Mouse (Mus musculus) spleen, adult 2 months (tissue): ENCODE data around the gene Dnah1. TPM values are rescaled to one million over a fixed set of nuclear protein-coding genes. Genes with fewer than 3 reads are reported as not detected.

ENCODE experiments used
- DNase-seq, 2 experiments: peaks; one replicate each; pipeline versions ENCODE4 v3.0.0 to v3.0.0-alpha.2; 2012 to 2021; ENCODE audit warnings: low spot score in 2 of 2, low read depth in 1 of 2
- H3K27ac ChIP-seq: fragments of 200-500 bp; 2 replicates; pipeline ENCODE4 v1.5.1; 2012; ENCODE audit warnings: low read length, inconsistent platforms; ENCODE audit not compliant: insufficient read depth
- H3K27me3 ChIP-seq: fragments of 200-500 bp; 2 replicates; pipeline ENCODE4 v1.6.1; 2012; ENCODE audit warnings: mild to moderate bottlenecking, moderate library complexity, low read length, inconsistent platforms; ENCODE audit not compliant: control insufficient read depth, insufficient read depth
- H3K36me3 ChIP-seq: fragments of 200-500 bp; 2 replicates; pipeline ENCODE4 v1.6.1; 2012; ENCODE audit warnings: mild to moderate bottlenecking, low read length, inconsistent platforms; ENCODE audit not compliant: control insufficient read depth, insufficient read depth
- H3K4me1 ChIP-seq: fragments of 200-500 bp; 2 replicates; pipeline ENCODE4 v1.6.1; 2011; ENCODE audit warnings: inconsistent platforms; ENCODE audit not compliant: control insufficient read depth, insufficient read depth, insufficient read length
- H3K4me3 ChIP-seq: fragments of 200-500 bp; 2 replicates; pipeline ENCODE4 v1.5.1; 2011; ENCODE audit warnings: mild to moderate bottlenecking, inconsistent platforms; ENCODE audit not compliant: insufficient read depth, insufficient read length; ENCODE audit errors: extremely low read depth
- CTCF ChIP-seq: fragments of 200-500 bp; IDR thresholded peaks from 2 replicates; pipeline ENCODE4 v1.5.1; 2011; ENCODE audit warnings: mild to moderate bottlenecking, inconsistent platforms; ENCODE audit not compliant: insufficient read depth, insufficient read length, insufficient replicate concordance; ENCODE audit errors: extremely low read depth
- POLR2A ChIP-seq: fragments of 200-500 bp; IDR thresholded peaks from 2 replicates; pipeline ENCODE4 v1.6.1; 2011; ENCODE audit warnings: low read depth, low read length, inconsistent platforms
- WGBS: fragments of 180-500 bp; shearing (Covaris S2); methylation state at CpG from one replicate; pipeline ENCODE4 v1.1.7; 2018; 5-methylcytosine and 5-hydroxymethylcytosine counted together
- polyA plus RNA-seq: library from polyadenylated mRNA; depleted of rRNA; stranded (reverse); fragments of >200 nt; gene quantifications from 2 replicates; pipeline ENCODE4 v1.2.3, GENCODE M21; 2012

Dnah1 gene
- polyA plus RNA-seq, 1 experiment = 0.30 TPM

DNA sequence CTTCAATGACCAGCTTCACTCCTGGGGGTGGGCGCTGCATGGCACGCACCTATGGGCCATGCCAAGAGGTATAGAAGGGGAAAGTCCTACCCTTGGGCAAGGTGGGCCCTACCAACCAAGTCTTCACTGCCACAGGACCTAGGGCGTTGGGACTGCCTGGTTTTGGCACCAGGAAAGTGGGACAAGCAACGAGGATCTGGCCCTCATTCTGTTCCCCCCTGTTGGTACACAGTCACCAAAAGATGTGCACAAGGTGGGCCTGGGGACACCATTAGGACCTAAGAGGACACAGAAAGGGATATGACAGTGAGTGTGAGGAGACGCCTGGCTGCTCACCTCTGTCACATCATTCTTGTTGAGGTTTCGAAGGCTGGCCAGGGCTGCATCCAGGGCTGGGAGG is 52.6 kb downstream of the Dnah1 start:
- Histone ChIP-seq H3K4me3 (no peak overlapping the region), H3K27me3 (no peaks in the 10 kb centered on the region), H3K4me1 (no peaks in the 10 kb centered on the region), H3K27ac (no peak overlapping the region), H3K36me3 (no peaks in the 10 kb centered on the region)
- 88% methylated on average over 6 of the region's 6 CpGs for WGBS
- no peak for DNase-seq
- TF ChIP-seq CTCF = no peak
- TF ChIP-seq POLR2A = no peak

DNA sequence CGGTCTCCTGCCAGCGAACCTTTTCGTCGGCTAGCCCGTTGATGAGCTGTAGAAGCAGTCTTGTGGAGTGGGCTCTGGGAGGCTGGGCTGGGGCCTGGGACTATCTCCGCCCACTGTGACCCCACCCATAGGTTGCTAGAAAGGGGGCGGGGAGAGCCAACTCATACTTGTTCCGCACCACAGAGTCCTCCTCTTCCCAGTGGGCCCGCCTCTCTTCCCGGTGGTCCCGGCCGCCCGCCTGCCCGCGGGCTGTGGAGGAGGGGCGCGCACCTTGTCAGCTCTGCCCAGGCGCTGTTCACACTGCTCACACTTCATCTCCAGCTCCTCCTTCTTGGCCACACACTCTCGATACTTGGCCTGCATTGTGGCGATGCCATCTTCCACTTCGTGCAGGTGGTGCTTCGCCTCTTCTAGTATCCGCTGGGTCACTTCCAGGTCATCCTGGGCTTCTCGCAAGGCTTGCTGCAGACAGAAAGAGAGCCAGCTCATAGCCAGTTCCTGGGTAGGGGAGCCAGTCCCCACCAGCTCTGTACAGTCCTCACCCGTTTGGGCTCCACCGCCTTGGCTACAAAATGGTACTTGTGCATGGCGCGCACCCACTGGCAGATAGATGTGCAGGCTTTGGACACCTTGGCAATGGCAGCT is 54.1 kb downstream of the Dnah1 start:
- DNase-seq = no peak
- WGBS = 32% methylated on average over 28 of the region's 28 CpGs
- H3K36me3 ChIP-seq = no peaks in the 10 kb centered on the region
- TF ChIP-seq CTCF (no peak), POLR2A (no peak)
- H3K4me1 ChIP-seq = no peaks in the 10 kb centered on the region
- H3K27me3 ChIP-seq = no peaks in the 10 kb centered on the region
- H3K27ac ChIP-seq = no peak overlapping the region
- H3K4me3 ChIP-seq = no peak overlapping the region

DNA sequence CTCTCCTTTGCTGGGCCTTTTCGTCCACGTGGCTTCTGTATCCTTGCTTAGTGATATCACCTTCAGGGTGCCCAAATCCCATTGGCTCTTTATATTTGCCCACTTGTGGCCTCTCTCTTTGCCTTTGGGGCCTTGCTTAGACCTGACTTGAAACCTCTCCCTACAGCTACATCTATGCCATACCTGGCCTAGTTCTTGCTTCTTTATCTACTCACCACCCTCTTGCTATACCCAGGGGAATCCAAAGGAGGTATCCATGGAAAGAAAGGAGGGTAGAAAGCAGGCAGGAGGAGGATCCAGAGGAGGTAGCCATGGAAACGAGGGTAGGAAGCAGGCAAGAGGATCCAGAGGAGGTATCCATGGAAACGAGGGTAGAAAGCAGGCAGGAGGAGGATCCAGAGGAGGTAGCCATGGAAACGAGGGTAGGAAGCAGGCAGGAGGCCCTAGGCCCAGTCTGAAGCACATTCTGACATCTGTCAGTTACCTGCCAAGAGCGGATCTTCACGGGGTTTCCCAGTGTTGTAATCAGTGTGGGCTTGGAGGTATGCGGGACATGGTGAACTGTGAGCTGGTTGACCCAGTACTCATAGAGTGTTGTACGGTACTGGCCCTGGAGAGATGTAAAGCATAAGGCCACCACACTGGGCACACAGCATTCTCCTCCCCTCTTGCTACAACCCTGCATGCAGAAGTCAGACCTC is 55.2 kb downstream of the Dnah1 start:
- Histone ChIP-seq H3K36me3 (no peaks in the 10 kb centered on the region), H3K4me3 (no peak overlapping the region), H3K4me1 (no peaks in the 10 kb centered on the region), H3K27me3 (no peaks in the 10 kb centered on the region), H3K27ac (no peak overlapping the region)
- 83% methylated on average over 9 of the region's 9 CpGs for WGBS
- no peak for DNase-seq
- TF ChIP-seq CTCF (no peak), POLR2A (no peak)

DNA sequence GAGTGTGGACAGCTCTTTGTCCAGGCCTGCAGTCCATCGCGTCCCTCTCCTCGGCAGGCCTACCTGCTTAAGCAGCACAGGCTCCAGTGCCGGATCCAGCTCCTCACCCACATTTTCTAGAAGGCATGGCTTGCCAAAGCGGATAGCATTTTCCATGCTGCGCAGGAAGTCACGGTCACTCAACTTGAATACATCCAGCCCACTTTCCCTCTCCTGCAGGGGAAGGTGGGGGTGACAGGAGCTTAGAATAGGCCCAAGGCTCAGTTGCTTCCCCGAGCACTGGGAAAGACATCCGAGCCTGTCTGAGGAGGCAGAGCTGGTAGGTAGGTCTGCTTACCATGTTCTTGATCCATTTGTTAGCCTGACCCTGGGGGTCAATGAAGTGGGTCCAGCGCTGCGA is 56.0 kb downstream of the Dnah1 start:
- DNase-seq = no peak
- Histone ChIP-seq H3K4me3 (no peak overlapping the region), H3K27ac (no peak overlapping the region), H3K27me3 (no peaks in the 10 kb centered on the region), H3K4me1 (no peaks in the 10 kb centered on the region), H3K36me3 (no peaks in the 10 kb centered on the region)
- TF ChIP-seq CTCF (no peak), POLR2A (no peak)
- 94% methylated on average over 11 of the region's 11 CpGs for WGBS

DNA sequence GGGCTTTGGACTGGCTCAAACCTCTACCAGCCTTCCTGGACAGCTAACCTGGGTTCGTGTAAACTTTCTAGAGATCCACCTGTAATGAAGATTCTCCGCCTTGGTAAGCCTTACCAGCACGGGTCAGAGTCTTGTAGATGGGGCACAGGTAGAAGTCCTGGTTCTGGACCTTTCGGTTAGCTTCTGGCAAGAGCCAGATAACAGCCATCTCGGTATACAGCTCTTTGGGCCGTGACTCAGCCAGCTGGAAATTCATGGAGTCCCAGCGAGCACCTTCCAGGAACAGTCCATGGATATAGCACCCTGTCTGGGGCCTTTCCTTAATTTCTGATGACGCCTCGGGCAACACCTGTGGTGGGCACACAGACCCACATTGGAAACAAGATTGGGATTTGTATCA is 62.8 kb downstream of the Dnah1 start:
- DNase-seq = no peak
- H3K27me3 ChIP-seq = no peaks in the 10 kb centered on the region
- no peak overlapping the region for H3K4me3 ChIP-seq
- H3K36me3 ChIP-seq = peaks cover 38% of the 10 kb centered on the region
- 91% methylated on average over 9 of the region's 9 CpGs for WGBS
- TF ChIP-seq CTCF (no peak), POLR2A (no peak)
- H3K4me1 ChIP-seq = no peaks in the 10 kb centered on the region
- H3K27ac ChIP-seq = no peak overlapping the region

DNA sequence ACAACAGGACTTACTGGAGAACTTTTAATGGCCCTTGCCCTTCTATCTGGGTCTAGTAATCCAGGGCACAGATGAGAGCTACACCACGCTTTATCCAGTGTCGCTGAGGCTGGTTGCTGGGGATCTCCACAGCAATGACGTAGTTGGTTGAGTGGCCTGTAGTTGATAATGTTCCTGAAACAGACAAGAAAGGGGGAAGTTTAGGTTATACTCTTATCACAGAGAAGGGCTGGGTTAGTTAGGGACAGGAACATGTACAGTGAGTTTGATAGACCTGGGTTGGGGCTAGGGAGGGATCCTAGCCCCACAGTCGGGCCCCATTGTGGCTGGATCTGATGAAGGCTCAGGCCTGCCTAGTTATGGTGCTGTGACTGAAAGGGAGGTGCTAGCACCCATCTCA is 63.3 kb downstream of the Dnah1 start:
- Histone ChIP-seq H3K27ac (no peak overlapping the region), H3K36me3 (peaks cover 41% of the 10 kb centered on the region), H3K4me3 (no peak overlapping the region), H3K4me1 (no peaks in the 10 kb centered on the region), H3K27me3 (no peaks in the 10 kb centered on the region)
- TF ChIP-seq CTCF (no peak), POLR2A (no peak)
- DNase-seq = no peak
- 83% methylated on average over 4 of the region's 4 CpGs for WGBS

DNA sequence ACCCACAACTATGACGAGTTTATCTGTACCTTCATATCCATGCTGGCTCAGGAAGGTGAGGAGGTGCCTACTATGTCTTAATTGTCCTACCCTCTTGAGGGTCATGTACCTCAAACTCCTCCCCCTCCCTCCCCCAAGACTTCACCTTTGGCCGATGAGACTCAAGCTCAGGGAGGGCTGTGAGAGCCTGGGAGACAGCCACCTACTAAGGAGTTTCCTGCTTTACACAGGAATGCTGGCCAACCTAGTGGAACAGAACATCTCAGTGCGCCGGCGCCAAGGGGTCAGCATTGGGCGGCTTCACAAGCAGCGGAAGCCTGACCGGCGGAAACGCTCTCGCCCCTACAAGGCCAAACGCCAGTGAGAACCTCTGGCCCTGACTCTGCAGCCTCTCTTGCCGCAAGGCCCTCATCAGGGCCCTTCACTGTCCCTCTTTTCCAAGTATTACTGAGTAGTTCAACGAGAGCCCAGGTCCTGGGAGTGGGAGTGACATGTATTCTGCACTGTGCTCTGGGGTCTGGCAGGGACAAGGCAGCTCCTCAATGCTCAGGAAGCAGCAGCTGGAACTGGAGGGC is 65.1 kb downstream of the Dnah1 start:
- Histone ChIP-seq H3K36me3 (peaks cover 50% of the 10 kb centered on the region), H3K27me3 (no peaks in the 10 kb centered on the region), H3K4me3 (no peak overlapping the region), H3K4me1 (no peaks in the 10 kb centered on the region), H3K27ac (no peak overlapping the region)
- TF ChIP-seq CTCF = no peak
- no peak for TF ChIP-seq POLR2A
- WGBS = 95% methylated on average over 14 of the region's 14 CpGs
- DNase-seq = no peak
